Mouse (Mus musculus) gastrocnemius, adult 18-20 months (tissue): Measurements from ENCODE around the gene Sesn1. TPM values are rescaled to one million over a fixed set of nuclear protein-coding genes. Genes with fewer than 3 reads are reported as not detected.
"Not testable (repeated sequence)": the region's sequence is repeated elsewhere in the genome, so short reads cannot be mapped to it uniquely, and the experiment has no call there.

Experiments used
- DNase-seq: peaks from one replicate; pipeline ENCODE4 v3.0.0; 2021; ENCODE audit warnings: low spot score
- long read RNA-seq, 2 experiments: library from polyadenylated mRNA; stranded (forward); transcript quantifications; one replicate each; pipeline ENCODE4 v2.0.0; 2021
- total RNA-seq, 2 experiments: library from RNA; stranded (reverse); gene quantifications; 2 replicates each; pipeline ENCODE4 v1.2.3; 2021

Sesn1 gene
- 10 to 100 TPM; 17.0 to 40.1 TPM for total RNA-seq
- long read RNA-seq, experiment 1, transcript Sesn1-201 (10 exons, 2,600 nt) = major isoform, 29 of 37 reads
- long read RNA-seq, experiment 1, transcript Sesn1-202 (10 exons, 3,809 nt) = minor isoform, 7 of 37 reads
- long read RNA-seq, experiment 1, partial matches to known transcripts = 1 of 37 reads
- long read RNA-seq, experiment 1, other reads (novel, unspliced or antisense) = 0 of 37 reads
- long read RNA-seq, experiment 2, transcript Sesn1-202 (10 exons, 3,809 nt) = minor isoform, 8 of 78 reads
- long read RNA-seq, experiment 2, transcript Sesn1-201 (10 exons, 2,600 nt) = major isoform, 62 of 78 reads
- long read RNA-seq, experiment 2, partial matches to known transcripts = 7 of 78 reads
- long read RNA-seq, experiment 2, other reads (novel, unspliced or antisense) = 1 of 78 reads

GRCm38 (mm10) chr10:41809771-41810563 is at the start of gene Sesn1, which contains the start of gene Cep57l1:
Gene Sesn1, plus strand, starts transcription at chr10:41809935.
Gene Cep57l1, minus strand, starts transcription at chr10:41809871.
- DNase-seq = peak; percentile 90

GRCm38 (mm10) chr10:41760866-41761265 is 48.9 kb upstream of the Sesn1 start:
- no peak for DNase-seq

DNA sequence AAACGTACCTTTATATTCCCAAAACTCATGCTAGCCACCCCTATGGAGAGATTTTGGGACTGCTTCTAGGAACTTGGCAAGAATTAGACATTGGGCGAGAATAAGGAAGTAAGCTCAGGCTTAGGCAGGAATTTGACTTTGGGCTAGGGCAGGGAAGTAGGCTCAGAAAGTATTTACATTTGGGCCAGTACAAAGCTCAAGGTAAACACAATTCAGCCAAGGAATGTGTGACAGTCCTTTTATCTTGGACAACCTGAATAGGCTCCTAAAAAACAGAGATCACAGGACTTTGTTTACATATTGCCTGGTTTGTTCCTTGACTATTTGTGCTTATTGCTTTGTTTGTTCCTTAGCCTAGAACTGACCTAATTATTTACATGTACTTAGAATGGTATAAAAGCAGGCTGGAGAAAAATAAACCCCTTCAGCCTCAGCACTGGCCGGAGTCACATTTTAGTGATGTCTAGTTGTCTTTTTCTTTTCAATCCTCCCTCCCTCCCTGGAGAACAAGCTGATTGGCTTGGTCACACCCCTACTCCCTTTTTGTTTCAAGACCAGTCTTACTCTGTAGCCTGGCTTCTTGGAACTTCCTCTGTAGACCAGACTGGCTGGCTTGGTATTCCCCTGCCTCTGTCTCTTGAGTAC is 45.9 kb upstream of the Sesn1 start:
- DNase-seq = no peak

DNA sequence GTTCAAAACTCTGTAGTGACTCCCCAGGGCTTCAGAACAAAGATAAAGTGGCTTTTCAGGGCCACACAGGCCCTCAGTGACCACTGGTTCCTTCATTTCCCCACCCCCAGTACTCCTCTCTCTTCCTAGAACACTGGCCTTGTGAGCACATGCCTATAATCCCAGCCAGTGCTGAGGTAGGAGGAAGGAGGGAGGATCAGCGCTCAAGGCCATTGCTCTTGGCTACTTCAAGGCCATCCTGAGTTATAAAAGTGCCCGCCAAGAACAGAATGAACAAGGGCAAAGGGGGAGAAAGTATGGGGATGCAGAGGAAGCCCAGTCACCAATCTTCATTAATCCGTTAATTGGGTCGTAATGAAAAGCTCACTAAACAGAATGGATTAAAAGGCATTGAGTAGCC is 44.1 kb upstream of the Sesn1 start:
- no peak for DNase-seq

DNA sequence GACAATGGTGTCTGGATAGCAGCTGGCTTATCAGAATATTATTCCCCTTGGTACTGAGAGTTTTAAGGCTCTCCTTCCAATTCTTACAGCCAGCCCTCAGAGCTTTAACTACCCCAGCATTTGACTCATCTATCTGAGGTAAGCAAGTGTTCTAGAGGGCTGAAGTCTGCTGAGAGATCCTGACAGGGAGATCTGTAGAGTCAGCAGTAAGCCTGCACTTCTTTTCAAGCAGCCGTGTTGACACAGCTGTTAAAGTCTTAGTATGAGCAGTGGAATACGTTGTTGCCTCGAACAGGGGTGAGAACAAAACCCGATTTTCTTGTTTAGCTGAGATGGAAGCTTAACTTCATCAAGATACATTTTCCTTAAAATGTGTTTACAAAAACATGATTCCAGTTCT is 43.5 kb upstream of the Sesn1 start:
- no peak for DNase-seq

- DNase-seq = no peak
These were observed 42.5 kb upstream of the Sesn1 start for GRCm38 (mm10) chr10:41767254-41767653.

GRCm38 (mm10) chr10:41792375-41792774 is 17.4 kb upstream of the Sesn1 start:
- DNase-seq = no peak

GRCm38 (mm10) chr10:41797253-41797652 is 12.5 kb upstream of the Sesn1 start:
- no peak for DNase-seq

DNA sequence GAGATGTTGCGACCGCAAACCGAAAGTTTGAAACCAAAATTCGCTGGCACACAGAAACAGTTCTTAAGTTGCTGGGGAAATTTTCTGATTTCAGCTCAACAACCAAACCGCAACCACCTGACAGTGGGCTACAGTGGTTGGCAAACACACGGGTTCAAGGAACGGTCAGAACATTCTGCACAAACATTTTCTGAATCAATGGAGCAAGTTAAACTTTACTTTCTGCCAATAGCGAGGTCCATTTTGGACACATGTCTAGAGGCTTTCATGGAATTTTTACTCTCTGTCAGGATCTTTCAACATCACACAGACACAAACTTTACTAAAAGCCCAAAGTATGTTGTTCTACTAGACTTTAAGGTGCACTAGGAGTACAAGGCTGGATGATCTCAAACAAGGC is 6.3 kb upstream of the Sesn1 start:
- no peak for DNase-seq

GRCm38 (mm10) chr10:41804711-41805110 is 5.0 kb upstream of the Sesn1 start:
- no peak for DNase-seq

DNA sequence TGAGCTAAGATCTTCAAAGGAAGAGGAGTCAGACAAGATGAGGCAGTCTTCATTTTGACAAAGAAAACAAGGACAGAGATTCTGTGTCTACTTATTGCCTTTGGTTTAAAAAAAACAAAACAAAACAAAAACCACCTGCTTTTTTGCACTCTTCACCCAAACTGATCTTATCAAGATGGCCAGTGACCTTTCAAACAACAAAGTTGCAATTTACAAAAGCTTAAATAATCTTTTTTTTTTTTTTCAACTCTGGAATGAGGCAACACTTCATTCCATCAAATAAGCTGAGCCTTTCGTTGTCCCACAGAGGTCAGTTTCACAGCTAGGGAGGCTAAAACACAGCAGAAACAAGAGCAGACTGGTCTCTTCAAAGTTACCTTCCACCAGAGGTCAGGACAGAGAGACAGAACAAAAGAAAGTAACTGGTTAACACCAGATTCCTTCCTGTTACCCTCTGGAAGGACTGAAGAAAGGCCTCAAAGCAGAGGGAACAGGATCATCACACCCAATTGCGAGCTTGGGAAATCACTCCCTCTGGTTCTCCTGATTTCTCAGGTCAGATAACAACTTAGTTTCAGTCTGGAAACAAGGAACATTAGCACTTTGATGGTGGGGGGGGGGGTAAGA is 3.9 kb upstream of the Sesn1 start:
- DNase-seq = no peak

DNA sequence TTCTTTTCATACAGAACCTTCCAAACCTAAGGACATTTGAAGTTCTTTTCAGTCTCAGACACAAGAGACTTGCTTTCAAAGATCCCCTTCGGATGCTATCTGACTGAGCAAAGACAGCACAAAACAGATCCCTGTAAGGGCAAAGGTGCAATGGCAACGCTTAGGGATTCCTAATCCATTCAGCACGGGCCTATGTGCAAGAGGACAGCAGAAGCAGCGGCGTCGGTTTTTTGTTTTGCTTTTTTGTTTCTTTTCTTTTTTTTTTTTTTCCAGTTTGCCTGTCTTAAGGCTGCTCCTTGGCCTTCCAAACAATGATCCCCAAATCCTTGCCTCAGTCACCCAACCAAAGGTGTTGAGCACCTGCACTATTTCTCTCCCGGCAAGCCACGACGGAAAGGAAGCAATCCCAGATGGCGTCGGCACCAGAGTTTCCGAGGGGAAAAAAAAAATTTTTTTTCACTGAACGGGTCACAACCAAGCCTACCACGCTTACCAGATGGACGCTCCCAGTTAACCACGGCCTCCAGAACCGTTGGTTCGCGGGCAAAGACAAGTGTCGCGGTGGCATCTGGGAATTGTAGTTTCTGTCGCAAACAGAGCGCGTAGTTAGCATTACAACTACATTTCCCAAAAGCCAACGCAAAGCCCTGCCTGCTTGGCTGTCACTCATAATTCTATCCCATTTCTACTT is 510 bp upstream of the Sesn1 start:
- DNase-seq = peak; percentile 90

- DNase-seq = no peak
These were observed 1.1 kb downstream of the Sesn1 start for GRCm38 (mm10) chr10:41810564-41811455.

DNA sequence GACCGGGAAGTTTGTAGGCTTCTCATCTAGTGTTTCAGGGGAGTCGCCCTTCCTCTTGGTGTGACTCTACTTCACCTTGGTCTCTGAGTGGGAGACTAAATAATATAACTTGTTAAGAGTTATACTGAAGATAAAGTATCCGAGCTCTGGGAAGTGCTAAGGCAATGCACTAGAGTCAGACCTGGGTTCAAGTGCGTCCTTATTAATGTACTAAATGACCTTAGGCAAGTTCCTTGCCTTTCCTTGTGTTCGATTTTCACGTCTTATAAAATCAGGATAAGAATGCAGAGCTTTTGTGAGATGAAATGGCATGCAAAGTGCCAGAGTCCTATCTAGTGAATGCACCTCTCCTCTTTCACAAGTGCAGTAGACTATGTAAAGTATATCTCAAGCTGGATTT is 2.8 kb downstream of the Sesn1 start:
- no peak for DNase-seq

- no peak for DNase-seq
These were observed 4.6 kb downstream of the Sesn1 start for GRCm38 (mm10) chr10:41814305-41814853.

GRCm38 (mm10) chr10:41816516-41816915 is 6.8 kb downstream of the Sesn1 start:
- no peak for DNase-seq

DNA sequence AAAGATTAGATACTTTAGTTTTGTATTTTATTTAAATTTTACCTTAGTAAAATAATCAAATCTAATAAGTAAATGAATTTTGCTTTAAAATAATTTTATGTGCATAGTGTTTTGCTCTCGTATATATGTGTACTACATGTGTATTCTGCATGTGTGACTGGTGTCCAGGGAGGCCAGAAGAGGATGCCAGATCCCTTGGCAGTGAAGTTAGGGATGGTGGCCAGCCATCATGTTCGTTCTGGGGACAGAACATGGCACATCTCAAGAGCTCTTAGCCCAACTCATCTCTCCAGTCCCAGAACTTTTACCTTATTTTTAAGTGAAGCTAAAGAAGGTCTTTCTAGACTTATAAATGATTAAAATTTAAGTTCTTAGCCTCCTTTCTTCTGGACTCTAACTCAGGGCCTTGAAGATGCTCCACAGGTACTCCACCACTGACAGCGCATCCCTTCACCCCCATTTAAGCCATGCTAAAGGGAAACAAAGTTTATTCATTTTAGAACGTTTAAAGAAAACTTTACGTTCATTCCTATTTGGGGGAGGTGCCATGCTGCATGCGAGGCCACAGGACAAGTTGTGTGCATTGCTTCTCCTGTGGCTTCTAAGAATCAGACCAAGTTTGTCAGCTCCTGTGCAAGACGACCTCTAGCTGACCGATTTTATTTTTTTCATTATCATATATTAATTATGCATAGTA is 8.4 kb downstream of the Sesn1 start:
- no peak for DNase-seq

GRCm38 (mm10) chr10:41818733-41819070 is 9.0 kb downstream of the Sesn1 start:
- DNase-seq = not testable (repeated sequence)

GRCm38 (mm10) chr10:41819307-41819706 is 9.6 kb downstream of the Sesn1 start:
- DNase-seq = peak; percentile 47
